Mouse (Mus musculus) CH12.LX (cell line): ENCODE results near the gene Ciz1. TPM values are rescaled to one million over a fixed set of nuclear protein-coding genes. Genes with fewer than 3 reads are reported as not detected.

Experiments
- DNase-seq: peaks from one replicate; pipeline ENCODE4 v3.0.0-alpha.2; 2013; ENCODE audit errors: extremely low read depth
- H3K27ac ChIP-seq: 2 replicates; pipeline ENCODE4 v1.5.1; 2012; ENCODE audit warnings: low read depth, mild to moderate bottlenecking, control low read depth, moderate library complexity; ENCODE audit not compliant: insufficient read depth
- H3K27me3 ChIP-seq: replicated peaks from 2 replicates; pipeline ENCODE3; 2012; ENCODE audit warnings: inconsistent platforms
- H3K36me3 ChIP-seq, 2 experiments: replicated peaks in 1 of 2; 2 replicates each; pipeline versions ENCODE3 to v1.6.1; 2012; ENCODE audit warnings: inconsistent platforms in 1 of 2, low read length in 1 of 2, mild to moderate bottlenecking in 1 of 2, mixed read lengths in 1 of 2, moderate library complexity in 1 of 2; ENCODE audit not compliant: control insufficient read depth in 1 of 2, insufficient read depth in 1 of 2
- H3K4me1 ChIP-seq, 2 experiments: 2 replicates each; pipeline ENCODE4 v1.6.1; 2012; ENCODE audit warnings: inconsistent platforms in 1 of 2, moderate library complexity in 1 of 2; ENCODE audit not compliant: insufficient read depth in 2 of 2, control insufficient read depth in 1 of 2
- H3K4me2 ChIP-seq: 2 replicates; pipeline ENCODE4 v1.6.1; 2012; ENCODE audit warnings: low read depth, mild to moderate bottlenecking, control low read depth; ENCODE audit not compliant: poor library complexity, insufficient read depth, severe bottlenecking
- H3K4me3 ChIP-seq, 3 experiments: fragments of 150-350 bp in 1 of 3; sonication (generic) in 1 of 3; replicated peaks in 1 of 3; 2 replicates each; pipeline versions ENCODE3 to v1.5.1; 2011 to 2012; ENCODE audit warnings: low read depth in 2 of 3, low read length in 2 of 3, mild to moderate bottlenecking in 2 of 3, moderate library complexity in 2 of 3, control low read depth in 1 of 3, improper control_type of control experiment in 1 of 3, inconsistent platforms in 1 of 3, mixed read lengths in 1 of 3; ENCODE audit not compliant: poor library complexity in 1 of 3
- H3K79me2 ChIP-seq: replicated peaks from 2 replicates; pipeline ENCODE4 v1.6.1; 2012; ENCODE audit warnings: mild to moderate bottlenecking, moderate library complexity; ENCODE audit not compliant: control insufficient read depth, poor library complexity, insufficient read depth, severe bottlenecking; ENCODE audit errors: extremely low read depth
- H3K9ac ChIP-seq: 2 replicates; pipeline ENCODE4 v1.6.1; 2012; ENCODE audit warnings: low read depth, mild to moderate bottlenecking, control low read depth, moderate library complexity; ENCODE audit not compliant: insufficient read depth
- H3K9me3 ChIP-seq: replicated peaks from 2 replicates; pipeline ENCODE3; 2012; ENCODE audit warnings: low read length, inconsistent platforms, mixed read lengths
- CTCF ChIP-seq, 2 experiments: IDR thresholded peaks in 1 of 2; conservative IDR thresholded peaks in 1 of 2; 2 replicates each; pipeline ENCODE4 v1.5.1; 2011 to 2012; ENCODE audit warnings: low read depth in 2 of 2, low read length in 2 of 2, improper control_type of control experiment in 1 of 2, inconsistent platforms in 1 of 2, mild to moderate bottlenecking in 1 of 2, moderate library complexity in 1 of 2
- ELF1 ChIP-seq: IDR thresholded peaks from 2 replicates; pipeline ENCODE4 v1.6.1; 2014; ENCODE audit warnings: low read depth, mild to moderate bottlenecking, inconsistent platforms, low read length, improper control_type of control experiment
- MAX ChIP-seq: IDR thresholded peaks from 2 replicates; pipeline ENCODE4 v1.6.1; 2011; ENCODE audit warnings: low read length, improper control_type of control experiment
- NELFE ChIP-seq: IDR thresholded peaks from 2 replicates; pipeline ENCODE4 v1.6.1; 2011; ENCODE audit warnings: low read depth, low read length, improper control_type of control experiment
- PAX5 ChIP-seq: IDR thresholded peaks from 2 replicates; pipeline ENCODE4 v1.6.1; 2012; ENCODE audit warnings: low read length, inconsistent platforms, mixed read lengths
- POLR2A ChIP-seq: IDR thresholded peaks from 2 replicates; pipeline ENCODE4 v1.6.1; 2011; ENCODE audit warnings: low read depth, mild to moderate bottlenecking, improper control_type of control experiment, low read length
- UBTF ChIP-seq: IDR thresholded peaks from 2 replicates; pipeline ENCODE4 v1.6.1; 2012; ENCODE audit warnings: low read depth, mild to moderate bottlenecking, inconsistent platforms, low read length, improper control_type of control experiment, moderate library complexity
- USF1 ChIP-seq: IDR thresholded peaks from 2 replicates; pipeline ENCODE4 v1.6.1; 2014; ENCODE audit warnings: low read depth, mild to moderate bottlenecking, inconsistent platforms, low read length, improper control_type of control experiment
- dilution Hi-C: fragments of 300-500 bp; cut with MboI; formaldehyde crosslinking; loops from 2 replicates; pipeline ENCODE4 v1.14.3; 2020; ENCODE audit warnings: low sequenced_read_pairs; ENCODE audit not compliant: extremely low pct_unique_long_range_greater_than_20kb, extremely low pct_ligation_motif_present
- in situ Hi-C: fragments of 300-500 bp; cut with MboI; formaldehyde crosslinking; loops from 3 replicates; pipeline ENCODE4 v1.14.3; 2019; ENCODE audit warnings: low sequenced_read_pairs, low pct_ligation_motif_present, low pct_unique_long_range_greater_than_20kb, mixed read lengths
- polyA plus RNA-seq: library from polyadenylated mRNA; unstranded; fragments of >175 nt; gene quantifications from 2 replicates; pipeline ENCODE4 v1.2.1, GENCODE M21; 2012; ENCODE audit warnings: low read depth; ENCODE audit not compliant: insufficient read length
- total RNA-seq, 2 experiments: library from RNA; depleted of rRNA; stranded (reverse); fragments of 300-350 nt in 1 of 2; fragments of >200 nt in 1 of 2; gene quantifications; 2 replicates each; pipeline ENCODE4 v1.2.3; 2012 to 2014

Ciz1 gene
- total and polyA plus RNA-seq, 3 experiments = 8.1 to 47.3 (median 20.4) TPM

DNA sequence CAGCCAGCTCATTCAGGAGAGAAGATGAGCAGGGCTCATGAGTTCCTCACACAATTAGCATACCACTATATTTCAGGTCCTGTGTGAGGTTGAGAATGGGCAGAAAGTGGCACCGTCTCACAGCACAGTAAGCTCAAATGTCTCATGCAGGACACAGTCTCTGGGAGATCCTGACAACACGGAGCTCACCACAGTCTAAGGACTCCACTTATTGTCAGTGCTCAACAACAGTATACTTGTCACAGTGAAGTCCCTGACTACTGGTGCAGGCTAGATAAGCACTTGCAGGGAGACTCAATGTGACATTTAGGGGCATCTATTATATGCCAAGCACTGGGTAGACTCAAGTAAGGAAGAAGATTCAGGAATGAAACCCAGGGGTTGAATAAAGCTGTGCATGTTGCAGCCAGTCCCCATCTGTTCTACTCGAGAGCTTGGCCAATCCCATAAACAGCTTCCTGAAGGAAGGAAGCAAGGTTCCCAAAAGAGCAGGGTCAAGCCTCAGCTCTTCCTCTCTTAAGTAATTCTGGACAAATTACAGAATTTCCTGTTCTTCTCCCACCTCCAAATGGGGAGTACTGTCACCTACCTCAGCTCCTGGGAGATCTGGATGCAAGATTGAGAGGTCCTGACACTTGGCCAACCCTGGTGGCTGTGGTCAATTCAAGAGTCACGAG, 77.2 kb downstream of the Ciz1 start:
- dilution Hi-C loops = no loop called here
- no peak for TF ChIP-seq USF1
- TF ChIP-seq CTCF (conservative IDR thresholded peaks at IDR 0.05 in 1 of 2, IDR thresholded peaks at IDR 0.05 in 1 of 2; ENCODE audit: low read depth in 2 of 2, low read length in 2 of 2) = no peak
- no peak for TF ChIP-seq MAX
- TF ChIP-seq PAX5 = no peak
- TF ChIP-seq ELF1 = no peak
- TF ChIP-seq NELFE = no peak
- TF ChIP-seq UBTF = no peak
- TF ChIP-seq POLR2A = no peak
- Histone ChIP-seq H3K79me2 (no peaks in the 10 kb centered on the region), H3K9me3 (no peaks in the 10 kb centered on the region), H3K27me3 (no peaks in the 10 kb centered on the region), H3K4me2 (no peak overlapping the region), H3K27ac (no peak overlapping the region), H3K4me3 (no peak overlapping the region), H3K36me3 (peaks cover 0 to 25% of the 10 kb centered on the region in 2 experiments), H3K9ac (no peak overlapping the region), H3K4me1 (peaks cover 0 to 10% of the 10 kb centered on the region in 2 experiments; a peak in 1 of 4 replicates)
- in situ Hi-C loops = no loop called here
- no peak for DNase-seq

Other genes with a start within 250 kb of the Ciz1 start
- gene Prrc2b, start 201.2 kb upstream of the Ciz1 start, total RNA-seq (2012; rRNA removed) = 34.3 and 42.2 TPM in 2 replicates
- gene Prrc2b, start 201.2 kb upstream of the Ciz1 start, total RNA-seq (2014; rRNA removed) = 7.6 TPM in 2 replicates
- 54.7 and 59.9 TPM in 2 replicates for gene Prrc2b, start 201.2 kb upstream of the Ciz1 start, polyA plus RNA-seq
- 16.0 and 16.7 TPM in 2 replicates for gene Pomt1, start 115.7 kb upstream of the Ciz1 start, total RNA-seq (2012; rRNA removed)
- gene Pomt1, start 115.7 kb upstream of the Ciz1 start, total RNA-seq (2014; rRNA removed) = 12.3 and 13.6 TPM in 2 replicates
- 13.1 and 16.0 TPM in 2 replicates for gene Pomt1, start 115.7 kb upstream of the Ciz1 start, polyA plus RNA-seq
- gene Uck1, start 92.2 kb upstream of the Ciz1 start, total RNA-seq (2012; rRNA removed) = 45.0 and 47.2 TPM in 2 replicates
- 35.7 and 39.8 TPM in 2 replicates for gene Uck1, start 92.2 kb upstream of the Ciz1 start, total RNA-seq (2014; rRNA removed)
- 33.6 and 33.7 TPM in 2 replicates for gene Uck1, start 92.2 kb upstream of the Ciz1 start, polyA plus RNA-seq
- gene Golga2, start 64.9 kb upstream of the Ciz1 start, total RNA-seq (2012; rRNA removed) = 21.2 and 23.0 TPM in 2 replicates
- 15.4 and 17.0 TPM in 2 replicates for gene Golga2, start 64.9 kb upstream of the Ciz1 start, total RNA-seq (2014; rRNA removed)
- 27.1 and 31.3 TPM in 2 replicates for gene Golga2, start 64.9 kb upstream of the Ciz1 start, polyA plus RNA-seq
- gene Swi5, start 64.3 kb upstream of the Ciz1 start, total RNA-seq (2012; rRNA removed) = 295 and 327 TPM in 2 replicates
- gene Swi5, start 64.3 kb upstream of the Ciz1 start, total RNA-seq (2014; rRNA removed) = 437 and 491 TPM in 2 replicates
- gene Swi5, start 64.3 kb upstream of the Ciz1 start, polyA plus RNA-seq = 344 and 410 TPM in 2 replicates
- 0.13 and 0.25 TPM in 2 replicates for gene Dnm1, start 1.0 kb downstream of the Ciz1 start, total RNA-seq (2012; rRNA removed)
- gene Dnm1, start 1.0 kb downstream of the Ciz1 start, total RNA-seq (2014; rRNA removed) = not detected in 2 replicates
- 0.20 TPM in 1 of 2 replicates, not detected in the other for gene Dnm1, start 1.0 kb downstream of the Ciz1 start, polyA plus RNA-seq
- gene 1110008P14Rik, start 29.6 kb downstream of the Ciz1 start, total RNA-seq (2012; rRNA removed) = 32.4 and 41.2 TPM in 2 replicates
- 20.2 and 27.8 TPM in 2 replicates for gene 1110008P14Rik, start 29.6 kb downstream of the Ciz1 start, total RNA-seq (2014; rRNA removed)
- 16.8 and 24.3 TPM in 2 replicates for gene 1110008P14Rik, start 29.6 kb downstream of the Ciz1 start, polyA plus RNA-seq
- not detected in 2 replicates for gene Lcn2, start 35.9 kb downstream of the Ciz1 start, total RNA-seq (2012; rRNA removed)
- gene Lcn2, start 35.9 kb downstream of the Ciz1 start, total RNA-seq (2014; rRNA removed) = not detected in 2 replicates
- not detected in 2 replicates for gene Lcn2, start 35.9 kb downstream of the Ciz1 start, polyA plus RNA-seq
- gene Ptges2, start 43.6 kb downstream of the Ciz1 start, total RNA-seq (2012; rRNA removed) = 19.6 and 21.3 TPM in 2 replicates
- gene Ptges2, start 43.6 kb downstream of the Ciz1 start, total RNA-seq (2014; rRNA removed) = 14.7 and 17.1 TPM in 2 replicates
- 19.5 and 20.3 TPM in 2 replicates for gene Ptges2, start 43.6 kb downstream of the Ciz1 start, polyA plus RNA-seq
- gene Naif1, start 98.1 kb downstream of the Ciz1 start, total RNA-seq (2012; rRNA removed) = 3.3 and 3.5 TPM in 2 replicates
- gene Naif1, start 98.1 kb downstream of the Ciz1 start, total RNA-seq (2014; rRNA removed) = 2.5 and 2.7 TPM in 2 replicates
- gene Naif1, start 98.1 kb downstream of the Ciz1 start, polyA plus RNA-seq = 5.0 and 6.5 TPM in 2 replicates
- 9.8 and 14.1 TPM in 2 replicates for gene Slc25a25, start 99.1 kb downstream of the Ciz1 start, total RNA-seq (2012; rRNA removed)
- 6.6 TPM in 2 replicates for gene Slc25a25, start 99.1 kb downstream of the Ciz1 start, total RNA-seq (2014; rRNA removed)
- gene Slc25a25, start 99.1 kb downstream of the Ciz1 start, polyA plus RNA-seq = 9.4 and 10.0 TPM in 2 replicates
- 3.8 and 5.1 TPM in 2 replicates for gene Fam102a, start 183.0 kb downstream of the Ciz1 start, total RNA-seq (2012; rRNA removed)
- 1.3 and 1.7 TPM in 2 replicates for gene Fam102a, start 183.0 kb downstream of the Ciz1 start, total RNA-seq (2014; rRNA removed)
- gene Fam102a, start 183.0 kb downstream of the Ciz1 start, polyA plus RNA-seq = 6.7 and 7.8 TPM in 2 replicates
- gene Dpm2, start 218.5 kb downstream of the Ciz1 start, total RNA-seq (2012; rRNA removed) = 30.9 and 38.1 TPM in 2 replicates
- 29.8 and 33.8 TPM in 2 replicates for gene Dpm2, start 218.5 kb downstream of the Ciz1 start, total RNA-seq (2014; rRNA removed)
- 63.6 and 65.7 TPM in 2 replicates for gene Dpm2, start 218.5 kb downstream of the Ciz1 start, polyA plus RNA-seq
- 0.64 and 1.3 TPM in 2 replicates for gene Pip5kl1, start 222.5 kb downstream of the Ciz1 start, total RNA-seq (2012; rRNA removed)
- 0.28 TPM in 1 of 2 replicates, not detected in the other for gene Pip5kl1, start 222.5 kb downstream of the Ciz1 start, total RNA-seq (2014; rRNA removed)
- gene Pip5kl1, start 222.5 kb downstream of the Ciz1 start, polyA plus RNA-seq = 0.57 and 0.82 TPM in 2 replicates
- gene 9430097D07Rik, start 223.4 kb downstream of the Ciz1 start, total RNA-seq (2012; rRNA removed) = 0.13 TPM in 1 of 2 replicates, not detected in the other
- gene 9430097D07Rik, start 223.4 kb downstream of the Ciz1 start, total RNA-seq (2014; rRNA removed) = not detected in 2 replicates
- not detected in 2 replicates for gene 9430097D07Rik, start 223.4 kb downstream of the Ciz1 start, polyA plus RNA-seq
- 51.9 and 57.4 TPM in 2 replicates for gene St6galnac4, start 234.8 kb downstream of the Ciz1 start, total RNA-seq (2012; rRNA removed)
- gene St6galnac4, start 234.8 kb downstream of the Ciz1 start, total RNA-seq (2014; rRNA removed) = 45.9 and 58.3 TPM in 2 replicates
- 81.7 and 87.0 TPM in 2 replicates for gene St6galnac4, start 234.8 kb downstream of the Ciz1 start, polyA plus RNA-seq
- gene St6galnac6, start 247.4 kb downstream of the Ciz1 start, total RNA-seq (2012; rRNA removed) = 13.9 and 14.3 TPM in 2 replicates
- gene St6galnac6, start 247.4 kb downstream of the Ciz1 start, total RNA-seq (2014; rRNA removed) = 12.9 and 13.2 TPM in 2 replicates
- 10.7 and 13.3 TPM in 2 replicates for gene St6galnac6, start 247.4 kb downstream of the Ciz1 start, polyA plus RNA-seq